In the genomic region with DNA sequence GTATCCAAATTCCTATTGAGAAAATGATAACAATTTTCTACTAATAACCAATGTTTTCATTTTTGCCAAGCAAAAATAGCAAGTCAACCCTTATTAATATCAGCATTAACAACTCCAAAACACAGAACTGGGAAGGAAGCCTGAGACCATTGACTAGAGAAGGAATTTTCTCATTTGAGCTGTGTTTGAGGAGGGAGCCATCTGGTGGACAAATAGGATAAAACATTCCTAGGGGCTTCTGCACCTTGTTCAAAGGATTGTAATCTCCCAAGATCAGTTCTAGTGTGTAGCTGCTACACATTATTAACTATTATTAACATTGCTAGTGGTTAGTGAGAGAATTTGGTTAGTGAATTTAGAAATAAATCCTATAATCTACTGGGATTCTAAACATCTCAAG, we compare ENCODE assay signal across 9 mouse cellular contexts. TPM values are rescaled to one million over a fixed set of nuclear protein-coding genes. Genes with fewer than 3 reads are reported as not detected.
A peak's percentile ranks its signal among the peaks of the same experiment; 100 is the strongest.
DNase-seq lines count a peak whose midpoint lies in the region; ATAC-seq and TF ChIP-seq lines count a peak whose summit lies in the region.
"Had no signal": no experiment of that assay in that cellular context is flagged by ENCODE, and none has a peak within 500 bp of the region (broad histone marks: within the 10 kb centered on the region; RNA-seq: fewer than 3 reads in every experiment).

No protein-coding gene starts in this region.

- peaks cover 39% of the 10 kb centered on the region for H3K36me3 ChIP-seq in midbrain, embryonic 12.5 days
- peaks cover 24% of the 10 kb centered on the region for H3K36me3 ChIP-seq in midbrain, embryonic 13.5 days
- H3K36me3 ChIP-seq in splenic B cell, adult 2 months (ENCODE audit: control insufficient read depth, insufficient read depth, low read length, poor library complexity, severe bottlenecking) = no peaks in the 10 kb centered on the region

- DNase-seq in adrenal gland, postnatal 10 days = peak; percentile 49
- no peak for DNase-seq in adrenal gland, adult 8-10 months
- peak; percentile 65 for DNase-seq in c-Kit-positive CD71-positive TER-119-negative erythroid progenitor cells, embryonic 14.5 days (ENCODE audit: low read depth)
- DNase-seq in lung, adult 2 months = no peak
- peak; percentile 69 for DNase-seq in splenic B cell, adult 2 months (ENCODE audit: low read depth, low spot score)

- no peaks in the 10 kb centered on the region for H3K4me1 ChIP-seq in midbrain, embryonic 12.5 days
- H3K4me1 ChIP-seq in midbrain, embryonic 13.5 days (replicated peaks) = no peaks in the 10 kb centered on the region
- H3K4me1 ChIP-seq in lung, adult 2 months (ENCODE audit: control insufficient read depth, insufficient read depth, low read length) = 0 out of 2 replicates have a peak, but pooled peaks cover 2% of the 10 kb centered on the region

- H3K9ac ChIP-seq in midbrain, embryonic 12.5 days (replicated peaks) = no peak overlapping the region
- H3K9ac ChIP-seq in midbrain, embryonic 13.5 days (replicated peaks) = no peak overlapping the region
- H3K9ac ChIP-seq: heart, embryonic 15.5 days had no signal

- ATAC-seq in midbrain, embryonic 12.5 days (ENCODE audit: low FRiP score, low read depth) = peak; percentile 44; the same call in 1 of the 2 replicates
- no peak for ATAC-seq in midbrain, embryonic 13.5 days
- ATAC-seq in granulocyte monocyte progenitor cell, adult 5-6 weeks (replicated peaks; ENCODE audit: poor library complexity, severe bottlenecking) = peak; percentile 90

- peak; percentile 46; the same call in 1 of the 2 replicates for TF ChIP-seq CTCF in lung, adult 2 months (IDR thresholded peaks at IDR 0.05; ENCODE audit: insufficient read depth, low read length)

- H3K4me3 ChIP-seq in midbrain, embryonic 12.5 days = no peak overlapping the region
- no peak overlapping the region for H3K4me3 ChIP-seq in midbrain, embryonic 13.5 days (replicated peaks)
- no peak overlapping the region for H3K4me3 ChIP-seq in lung, adult 2 months (replicated peaks; ENCODE audit: extremely low read depth, low read depth, low read length)
- H3K4me3 ChIP-seq: heart, embryonic 15.5 days had no signal

- no peaks in the 10 kb centered on the region for H3K27me3 ChIP-seq in midbrain, embryonic 12.5 days
- H3K27me3 ChIP-seq in midbrain, embryonic 13.5 days = no peaks in the 10 kb centered on the region
- no peaks in the 10 kb centered on the region for H3K27me3 ChIP-seq in splenic B cell, adult 2 months (ENCODE audit: control insufficient read depth, insufficient read depth, low read length, poor library complexity, severe bottlenecking)
- H3K27me3 ChIP-seq: heart, embryonic 15.5 days had no signal

- no peak overlapping the region for H3K27ac ChIP-seq in midbrain, embryonic 12.5 days (replicated peaks)
- H3K27ac ChIP-seq in midbrain, embryonic 13.5 days = no peak overlapping the region
- H3K27ac ChIP-seq: heart, embryonic 15.5 days had no signal

- no peak overlapping the region for H3K4me2 ChIP-seq in midbrain, embryonic 12.5 days (replicated peaks)
- H3K4me2 ChIP-seq in midbrain, embryonic 13.5 days (replicated peaks) = no peak overlapping the region
- H3K4me2 ChIP-seq: heart, embryonic 15.5 days had no signal

- no peak for TF ChIP-seq POLR2A in lung, adult 2 months (IDR thresholded peaks at IDR 0.05; ENCODE audit: borderline replicate concordance, extremely low read depth, low read depth, low read length)

- H3K9me3 ChIP-seq in midbrain, embryonic 12.5 days = no peaks in the 10 kb centered on the region
- H3K9me3 ChIP-seq in midbrain, embryonic 13.5 days = no peaks in the 10 kb centered on the region
- H3K9me3 ChIP-seq: heart, embryonic 15.5 days had no signal

RNA-seq across cellular contexts. Expression of a gene that starts 38.2 kb away (rescaled TPM):
- total RNA-seq in adrenal gland, postnatal 10 days (2021) = 10 to 100 TPM; 27.5 to 32.2 TPM
- total RNA-seq in adrenal gland, adult 8-10 months (2022) = 10 to 100 TPM; 21.6 to 27.4 (median 24.4) TPM
- polyA plus RNA-seq in midbrain, embryonic 12.5 days (2016; fragmentation: Nextera tagmentation; extraction: Ambion mirVana) = 25.0 and 26.2 TPM in 2 replicates
- polyA plus RNA-seq in midbrain, embryonic 13.5 days (2015; fragmentation: Nextera tagmentation; extraction: Ambion mirVana) = 33.0 and 33.9 TPM in 2 replicates
- 143 and 158 TPM in 2 replicates for total RNA-seq in granulocyte monocyte progenitor cell, adult 5-6 weeks (2014; fragmentation: Nextera tagmentation)
- total RNA-seq in granulocyte monocyte progenitor cell, adult 5-6 weeks (2017) = 130 and 142 TPM in 2 replicates
- 23.3 and 65.9 TPM in 2 replicates for polyA plus RNA-seq in lung, adult 2 months (2012; rRNA removed)

Comparison
In these comparisons a context has a peak if more than half of its experiments do, and no peak if none do; other contexts are left out.
1. DNase-seq: peak in adrenal gland, postnatal 10 days (single experiment), c-Kit-positive CD71-positive TER-119-negative erythroid progenitor cells, embryonic 14.5 days (single experiment) and splenic B cell, adult 2 months (single experiment); none in adrenal gland, adult 8-10 months (single experiment) and lung, adult 2 months (single experiment).